Mouse (Mus musculus) G1E (cell line): ENCODE data around the gene Frrs1. TPM values are rescaled to one million over a fixed set of nuclear protein-coding genes. Genes with fewer than 3 reads are reported as not detected.

Experiments
- ATAC-seq: 2 replicates; pipeline ENCODE4 v1.8.0; 2016; ENCODE audit warnings: mild to moderate bottlenecking; ENCODE audit not compliant: insufficient number of reproducible peaks, poor library complexity, low FRiP score, severe bottlenecking; ENCODE audit errors: extremely low read depth
- DNase-seq: peaks from one replicate; pipeline ENCODE4 v3.0.0; 2012; ENCODE audit warnings: low spot score
- H3K27me3 ChIP-seq: 2 replicates; pipeline ENCODE4 v1.6.1; 2012; ENCODE audit warnings: mild to moderate bottlenecking, low read length, inconsistent platforms; ENCODE audit not compliant: insufficient read depth
- H3K36me3 ChIP-seq: replicated peaks from 2 replicates; pipeline ENCODE3; 2012; ENCODE audit warnings: mild to moderate bottlenecking, inconsistent platforms
- H3K4me1 ChIP-seq: 2 replicates; pipeline ENCODE4 v1.6.1; 2012; ENCODE audit warnings: low read depth, low read length, inconsistent platforms, mixed read lengths; ENCODE audit not compliant: insufficient read depth
- H3K4me3 ChIP-seq: 2 replicates; pipeline ENCODE4 v1.5.1; 2012; ENCODE audit warnings: low read depth, mild to moderate bottlenecking, inconsistent platforms, low read length, moderate library complexity, mixed read lengths
- H3K9me3 ChIP-seq: replicated peaks from 2 replicates; pipeline ENCODE4 v1.6.1; 2012; ENCODE audit warnings: inconsistent platforms
- CTCF ChIP-seq: IDR thresholded peaks from 2 replicates; pipeline ENCODE4 v1.5.1; 2012; ENCODE audit warnings: low read depth, low read length, inconsistent platforms, mixed read lengths
- GATA1 ChIP-seq: IDR thresholded peaks from 2 replicates; pipeline ENCODE4 v1.6.1; 2012; ENCODE audit warnings: borderline replicate concordance, low read length, inconsistent platforms, mixed read lengths
- GATA2 ChIP-seq: IDR thresholded peaks from 2 replicates; pipeline ENCODE4 v1.6.1; 2012; ENCODE audit warnings: low read depth, low read length, inconsistent platforms, borderline replicate concordance
- POLR2AphosphoS5 ChIP-seq: IDR thresholded peaks from 2 replicates; pipeline ENCODE4 v1.6.1; 2012; ENCODE audit warnings: low read depth, low read length, inconsistent platforms; ENCODE audit not compliant: insufficient replicate concordance
- TAL1 ChIP-seq: conservative IDR thresholded peaks from 2 replicates; pipeline ENCODE4 v1.6.1; 2012; ENCODE audit warnings: low read depth, low read length, inconsistent platforms, mixed read lengths
- polyA plus RNA-seq: library from polyadenylated mRNA; stranded (reverse); fragments of >175 nt; gene quantifications from 2 replicates; pipeline ENCODE4 v1.2.3, GENCODE M21; 2012
- total RNA-seq, 2 experiments: library from RNA; stranded (forward) in 1 of 2; stranded (reverse) in 1 of 2; fragments of 200-1000 nt in 1 of 2; fragments of >200 nt in 1 of 2; fragmentation: Nextera tagmentation in 1 of 2; gene quantifications; 2 replicates each; pipeline ENCODE4 v1.2.3; 2014 to 2017

The Frrs1 gene
- total and polyA plus RNA-seq, 3 experiments: 26.1 to 105 (median 37.1) TPM

GRCm38 (mm10) chr3:116940804-116941558 is 81.7 kb downstream of the Frrs1 start:
- Histone ChIP-seq H3K36me3 (no peaks in the 10 kb centered on the region), H3K9me3 (no peaks in the 10 kb centered on the region), H3K27me3 (peaks cover 11% of the 10 kb centered on the region), H3K4me3 (no peak overlapping the region), H3K4me1 (no peaks in the 10 kb centered on the region)
- TF ChIP-seq GATA2 (no peak), CTCF (no peak), GATA1 (no peak), TAL1 (no peak), POLR2AphosphoS5 (no peak)
- no peak for DNase-seq
- no peak for ATAC-seq

GRCm38 (mm10) chr3:116941559-116942117 is 82.4 kb downstream of the Frrs1 start:
- DNase-seq (no peak), ATAC-seq (no peak)
- H3K36me3 ChIP-seq: no peaks in the 10 kb centered on the region
- H3K4me3 ChIP-seq: no peak overlapping the region
- no peaks in the 10 kb centered on the region for H3K9me3 ChIP-seq
- H3K27me3 ChIP-seq: peaks cover 12% of the 10 kb centered on the region
- TF ChIP-seq GATA2 (no peak), POLR2AphosphoS5 (no peak), TAL1 (no peak), CTCF (no peak), GATA1 (no peak)
- no peaks in the 10 kb centered on the region for H3K4me1 ChIP-seq

- TF ChIP-seq GATA2 (no peak), GATA1 (no peak), TAL1 (no peak), POLR2AphosphoS5 (no peak), CTCF (no peak)
- Histone ChIP-seq H3K4me3 (no peak overlapping the region), H3K36me3 (no peaks in the 10 kb centered on the region), H3K9me3 (no peaks in the 10 kb centered on the region), H3K4me1 (no peaks in the 10 kb centered on the region), H3K27me3 (peaks cover 15% of the 10 kb centered on the region)
- DNase-seq: no peak
- ATAC-seq: no peak
Observed at GRCm38 (mm10) chr3:116942751-116943150, 83.5 kb downstream of the Frrs1 start.

- TF ChIP-seq GATA2: no peak
- no peak for TF ChIP-seq CTCF
- TF ChIP-seq POLR2AphosphoS5: no peak
Observed at GRCm38 (mm10) chr3:116943422-116943821, 84.2 kb downstream of the Frrs1 start.

GRCm38 (mm10) chr3:116946476-116946875 is 87.2 kb downstream of the Frrs1 start:
- peaks cover 15% of the 10 kb centered on the region for H3K27me3 ChIP-seq
- no peak for ATAC-seq
- no peak for DNase-seq
- H3K4me3 ChIP-seq: no peak overlapping the region
- TF ChIP-seq CTCF: no peak
- no peak for TF ChIP-seq TAL1
- no peak for TF ChIP-seq POLR2AphosphoS5
- TF ChIP-seq GATA1: no peak
- TF ChIP-seq GATA2: no peak
- H3K36me3 ChIP-seq: no peaks in the 10 kb centered on the region
- H3K4me1 ChIP-seq: no peaks in the 10 kb centered on the region
- no peaks in the 10 kb centered on the region for H3K9me3 ChIP-seq

More at GRCm38 (mm10) chr3:116943422-116943821, 84.2 kb downstream of the Frrs1 start:
- DNase-seq (no peak), ATAC-seq (no peak)
- H3K9me3 ChIP-seq: no peaks in the 10 kb centered on the region
- H3K4me3 ChIP-seq: no peak overlapping the region
- H3K36me3 ChIP-seq: no peaks in the 10 kb centered on the region
- H3K27me3 ChIP-seq: peaks cover 15% of the 10 kb centered on the region
- H3K4me1 ChIP-seq: no peaks in the 10 kb centered on the region

GRCm38 (mm10) chr3:116950665-116951115 is 91.4 kb downstream of the Frrs1 start:
- Histone ChIP-seq H3K4me1 (no peaks in the 10 kb centered on the region), H3K4me3 (no peak overlapping the region), H3K27me3 (peaks cover 4% of the 10 kb centered on the region; the same call in 1 of the 2 replicates), H3K36me3 (no peaks in the 10 kb centered on the region), H3K9me3 (no peaks in the 10 kb centered on the region)
- TF ChIP-seq POLR2AphosphoS5: no peak
- no peak for TF ChIP-seq GATA1
- no peak for TF ChIP-seq GATA2
- no peak for TF ChIP-seq TAL1
- TF ChIP-seq CTCF: no peak
- ATAC-seq (no peak), DNase-seq (no peak)
